Mouse (Mus musculus): ENCODE data around the gene Mkrn3.

Mkrn3 gene

GRCm38 (mm10) chr7:62378529-62378928 lies 41.4 kb downstream of the Mkrn3 start:
- no peak for DNase-seq (ENCODE audit: low read depth, low spot score)

- DNase-seq (ENCODE audit: low read depth, low spot score): no peak
Observed at GRCm38 (mm10) chr7:62377313-62377712, 42.6 kb downstream of the Mkrn3 start.

- DNase-seq (ENCODE audit: low read depth, low spot score): no peak
Observed at GRCm38 (mm10) chr7:62376510-62377304, 43.2 kb downstream of the Mkrn3 start, which contains the start of gene Magel2. Gene Magel2 (plus strand): TSS chr7:62377010.

GRCm38 (mm10) chr7:62375658-62376057 lies 44.3 kb downstream of the Mkrn3 start:
- DNase-seq (ENCODE audit: low read depth, low spot score): no peak

All from CD4-positive helper T cell, adult 2 months (primary cell).